Mouse (Mus musculus): ENCODE data around the gene Hoxc8. TPM values are rescaled to one million over a fixed set of nuclear protein-coding genes. Genes with fewer than 3 reads are reported as not detected.

Gene Hoxc8
- polyA plus RNA-seq, 1 experiment from 2014 or later: not detected

- WGBS: 2% methylated on average over 8 of the region's 8 CpGs
- no peaks in the 10 kb centered on the region for H3K36me3 ChIP-seq (ENCODE audit: control insufficient read depth, insufficient read depth, low read length)
- H3K4me1 ChIP-seq (ENCODE audit: control insufficient read depth, insufficient read depth, low read length): no peaks in the 10 kb centered on the region
- no peak overlapping the region for H3K27ac ChIP-seq (replicated peaks; ENCODE audit: low read depth, low read length)
- ATAC-seq (ENCODE audit: low FRiP score, low TSS enrichment) (no peak), DNase-seq (no peak)
- no peak overlapping the region for H3K9ac ChIP-seq (replicated peaks; ENCODE audit: low read length)
- H3K27me3 ChIP-seq (ENCODE audit: control insufficient read depth, insufficient read depth, low read length): peaks cover 95% of the 10 kb centered on the region
- H3K4me2 ChIP-seq (ENCODE audit: low read length): no peak overlapping the region
- H3K4me3 ChIP-seq (replicated peaks; ENCODE audit: low read depth, low read length): no peak overlapping the region
- no peaks in the 10 kb centered on the region for H3K9me3 ChIP-seq (ENCODE audit: control insufficient read depth, low read length)
Observed at GRCm38 (mm10) chr15:102963259-102963658, 27.1 kb upstream of the Hoxc8 start.

- DNase-seq: no peak
- H3K4me3 ChIP-seq (replicated peaks; ENCODE audit: low read depth, low read length): no peak overlapping the region
Observed at GRCm38 (mm10) chr15:102963671-102964640, 26.5 kb upstream of the Hoxc8 start.

GRCm38 (mm10) chr15:102965003-102965891 lies 25.2 kb upstream of the Hoxc8 start:
- WGBS: 3% methylated on average over 26 of the region's 26 CpGs

More at GRCm38 (mm10) chr15:102963671-102964640, 26.5 kb upstream of the Hoxc8 start:
- no peaks in the 10 kb centered on the region for H3K4me1 ChIP-seq (ENCODE audit: control insufficient read depth, insufficient read depth, low read length)
- no peak overlapping the region for H3K27ac ChIP-seq (replicated peaks; ENCODE audit: low read depth, low read length)
- no peak overlapping the region for H3K4me2 ChIP-seq (ENCODE audit: low read length)
- H3K9ac ChIP-seq (replicated peaks; ENCODE audit: low read length): no peak overlapping the region
- WGBS: 2% methylated on average over 28 of the region's 28 CpGs
- ATAC-seq (ENCODE audit: low FRiP score, low TSS enrichment): no peak
- no peaks in the 10 kb centered on the region for H3K36me3 ChIP-seq (ENCODE audit: control insufficient read depth, insufficient read depth, low read length)
- no peaks in the 10 kb centered on the region for H3K9me3 ChIP-seq (ENCODE audit: control insufficient read depth, low read length)
- H3K27me3 ChIP-seq (ENCODE audit: control insufficient read depth, insufficient read depth, low read length): peaks cover 95% of the 10 kb centered on the region

GRCm38 (mm10) chr15:102965892-102966775 lies 24.3 kb upstream of the Hoxc8 start:
- Histone ChIP-seq H3K36me3 (ENCODE audit: control insufficient read depth, insufficient read depth, low read length) (no peaks in the 10 kb centered on the region), H3K9me3 (ENCODE audit: control insufficient read depth, low read length) (no peaks in the 10 kb centered on the region), H3K9ac (replicated peaks; ENCODE audit: low read length) (no peak overlapping the region), H3K27me3 (ENCODE audit: control insufficient read depth, insufficient read depth, low read length) (peaks cover 97% of the 10 kb centered on the region), H3K4me1 (ENCODE audit: control insufficient read depth, insufficient read depth, low read length) (no peaks in the 10 kb centered on the region), H3K4me3 (replicated peaks; ENCODE audit: low read depth, low read length) (no peak overlapping the region), H3K4me2 (ENCODE audit: low read length) (no peak overlapping the region), H3K27ac (replicated peaks; ENCODE audit: low read depth, low read length) (no peak overlapping the region)
- ATAC-seq (ENCODE audit: low FRiP score, low TSS enrichment) (peak; percentile 48; the same call in 1 of the 2 replicates), DNase-seq (peak; percentile 81)
- 3% methylated on average over 29 of the region's 30 CpGs for WGBS

More at GRCm38 (mm10) chr15:102965003-102965891, 25.2 kb upstream of the Hoxc8 start:
- Histone ChIP-seq H3K36me3 (ENCODE audit: control insufficient read depth, insufficient read depth, low read length) (no peaks in the 10 kb centered on the region), H3K27ac (replicated peaks; ENCODE audit: low read depth, low read length) (no peak overlapping the region), H3K9me3 (ENCODE audit: control insufficient read depth, low read length) (no peaks in the 10 kb centered on the region), H3K4me3 (replicated peaks; ENCODE audit: low read depth, low read length) (no peak overlapping the region), H3K27me3 (ENCODE audit: control insufficient read depth, insufficient read depth, low read length) (peaks cover 97% of the 10 kb centered on the region), H3K4me1 (ENCODE audit: control insufficient read depth, insufficient read depth, low read length) (no peaks in the 10 kb centered on the region), H3K4me2 (ENCODE audit: low read length) (no peak overlapping the region), H3K9ac (replicated peaks; ENCODE audit: low read length) (no peak overlapping the region)
- ATAC-seq (ENCODE audit: low FRiP score, low TSS enrichment): no peak
- no peak for DNase-seq

GRCm38 (mm10) chr15:102966776-102967311 lies 23.6 kb upstream of the Hoxc8 start, which contains the start of gene Hoxc10:
Gene Hoxc10 (plus strand): TSS chr15:102966796.
- Histone ChIP-seq H3K36me3 (ENCODE audit: control insufficient read depth, insufficient read depth, low read length) (no peaks in the 10 kb centered on the region), H3K9me3 (ENCODE audit: control insufficient read depth, low read length) (no peaks in the 10 kb centered on the region), H3K4me2 (ENCODE audit: low read length) (no peak within 1 kb of the TSS), H3K4me3 (replicated peaks; ENCODE audit: low read depth, low read length) (no peak within 1 kb of the TSS), H3K9ac (replicated peaks; ENCODE audit: low read length) (no peak within 1 kb of the TSS), H3K27me3 (ENCODE audit: control insufficient read depth, insufficient read depth, low read length) (peaks cover 97% of the 10 kb centered on the region), H3K27ac (replicated peaks; ENCODE audit: low read depth, low read length) (no peak within 1 kb of the TSS), H3K4me1 (ENCODE audit: control insufficient read depth, insufficient read depth, low read length) (no peaks in the 10 kb centered on the region)
- WGBS: 5% methylated on average over 27 of the region's 27 CpGs
- no peak for DNase-seq
- ATAC-seq (ENCODE audit: low FRiP score, low TSS enrichment): no peak

- no peak within 1 kb of the TSS for H3K4me2 ChIP-seq (ENCODE audit: low read length)
- DNase-seq: no peak
- peaks cover 99% of the 10 kb centered on the region for H3K27me3 ChIP-seq (ENCODE audit: control insufficient read depth, insufficient read depth, low read length)
- no peak within 1 kb of the TSS for H3K4me3 ChIP-seq (replicated peaks; ENCODE audit: low read depth, low read length)
- H3K36me3 ChIP-seq (ENCODE audit: control insufficient read depth, insufficient read depth, low read length): no peaks in the 10 kb centered on the region
- no peak within 1 kb of the TSS for H3K9ac ChIP-seq (replicated peaks; ENCODE audit: low read length)
- no peaks in the 10 kb centered on the region for H3K9me3 ChIP-seq (ENCODE audit: control insufficient read depth, low read length)
- H3K4me1 ChIP-seq (ENCODE audit: control insufficient read depth, insufficient read depth, low read length): no peaks in the 10 kb centered on the region
- ATAC-seq (ENCODE audit: low FRiP score, low TSS enrichment): no peak
- WGBS: 5% methylated on average over 12 of the region's 12 CpGs
- H3K27ac ChIP-seq (replicated peaks; ENCODE audit: low read depth, low read length): no peak within 1 kb of the TSS
Observed at GRCm38 (mm10) chr15:102967312-102967510, 23.2 kb upstream of the Hoxc8 start, which contains the start of gene Hoxc5. Gene Hoxc5 (plus strand): TSS chr15:102967443.

GRCm38 (mm10) chr15:102967511-102968397 lies 22.7 kb upstream of the Hoxc8 start:
- ATAC-seq (ENCODE audit: low FRiP score, low TSS enrichment) (no peak), DNase-seq (no peak)
- H3K4me1 ChIP-seq (ENCODE audit: control insufficient read depth, insufficient read depth, low read length): no peaks in the 10 kb centered on the region
- peaks cover 99% of the 10 kb centered on the region for H3K27me3 ChIP-seq (ENCODE audit: control insufficient read depth, insufficient read depth, low read length)
- no peak overlapping the region for H3K4me3 ChIP-seq (replicated peaks; ENCODE audit: low read depth, low read length)
- no peak overlapping the region for H3K9ac ChIP-seq (replicated peaks; ENCODE audit: low read length)
- 2% methylated on average over 34 of the region's 34 CpGs for WGBS
- no peaks in the 10 kb centered on the region for H3K36me3 ChIP-seq (ENCODE audit: control insufficient read depth, insufficient read depth, low read length)
- no peak overlapping the region for H3K27ac ChIP-seq (replicated peaks; ENCODE audit: low read depth, low read length)
- H3K9me3 ChIP-seq (ENCODE audit: control insufficient read depth, low read length): no peaks in the 10 kb centered on the region
- no peak overlapping the region for H3K4me2 ChIP-seq (ENCODE audit: low read length)

All from midbrain, embryonic 14.5 days (tissue).